Mouse (Mus musculus) lung, postnatal 14 days (tissue): ENCODE measurements around the gene Fpr2.
A peak's percentile ranks its signal among the peaks of the same experiment; 100 is the strongest.
"Not testable (repeated sequence)": the region's sequence is repeated elsewhere in the genome, so short reads cannot be mapped to it uniquely, and the experiment has no call there.

Experiments
- DNase-seq: peaks from one replicate; pipeline ENCODE4 v3.0.0; 2021

Gene Fpr2

GRCm38 (mm10) chr17:17883840-17884239, 3.8 kb upstream of the Fpr2 start, which contains the start of gene Fpr1:
TSS of gene Fpr1 (minus strand) at chr17:17883940.
- no peak for DNase-seq

GRCm38 (mm10) chr17:17889732-17890425, 2.3 kb downstream of the Fpr2 start:
- DNase-seq: no peak

GRCm38 (mm10) chr17:17896039-17896438, 8.4 kb downstream of the Fpr2 start:
- peak; percentile 59 for DNase-seq

GRCm38 (mm10) chr17:17899268-17899667, 11.6 kb downstream of the Fpr2 start:
- DNase-seq: no peak

- no peak for DNase-seq
Measured at GRCm38 (mm10) chr17:17900768-17901167, 13.1 kb downstream of the Fpr2 start.

GRCm38 (mm10) chr17:17909636-17910421, 22.2 kb downstream of the Fpr2 start:
- peak; percentile 72 for DNase-seq

- not testable (repeated sequence) for DNase-seq
Measured at GRCm38 (mm10) chr17:17912618-17913017, 25.0 kb downstream of the Fpr2 start.

GRCm38 (mm10) chr17:17917376-17917775, 29.8 kb downstream of the Fpr2 start:
- DNase-seq: no peak

GRCm38 (mm10) chr17:17917782-17918181, 30.2 kb downstream of the Fpr2 start:
- no peak for DNase-seq
